Mouse (Mus musculus): ENCODE measurements at regions not wholly inside any gene's neighbourhood (a gene's known extent, or its start where the extent isn't known, plus 50 kb on each side); places are given as distances from the start of the nearest gene placed in this dataset.

- no peak for DNase-seq (ENCODE audit: low spot score in 2 of 2)
These were observed 174.7 kb downstream of the 1700129C05Rik start for GRCm38 (mm10) chr14:58967975-58968374.

- DNase-seq (ENCODE audit: low spot score in 2 of 2), result no peak
These were observed 175.5 kb downstream of the 1700129C05Rik start for GRCm38 (mm10) chr14:58967163-58967562.

- no peak for DNase-seq (ENCODE audit: low spot score in 2 of 2)
These were observed 197.7 kb downstream of the 1700129C05Rik start for GRCm38 (mm10) chr14:58944958-58945357.

- DNase-seq (ENCODE audit: low spot score in 2 of 2), result no peak
These were observed 199.4 kb downstream of the 1700129C05Rik start for GRCm38 (mm10) chr14:58943267-58943765.

GRCm38 (mm10) chr14:58939086-58939485 is 203.6 kb downstream of the 1700129C05Rik start:
- DNase-seq (ENCODE audit: low spot score in 2 of 2), result no peak

GRCm38 (mm10) chr14:58938601-58938970 is 204.1 kb downstream of the 1700129C05Rik start:
- DNase-seq (ENCODE audit: low spot score in 2 of 2), result no peak

- DNase-seq (ENCODE audit: low spot score in 2 of 2), result peak in 1 of 2 experiments; percentile 20
These were observed 204.7 kb downstream of the 1700129C05Rik start for GRCm38 (mm10) chr14:58937791-58938600.

- no peak for DNase-seq (ENCODE audit: low spot score in 2 of 2)
These were observed 205.4 kb downstream of the 1700129C05Rik start for GRCm38 (mm10) chr14:58937331-58937730.

- no peak for DNase-seq (ENCODE audit: low spot score in 2 of 2)
These were observed 206.6 kb downstream of the 1700129C05Rik start for GRCm38 (mm10) chr14:58936131-58936530.

GRCm38 (mm10) chr14:58917853-58918252 is 224.8 kb downstream of the 1700129C05Rik start:
- DNase-seq (ENCODE audit: low spot score in 2 of 2), result peak; percentile 54 to 59

- peak in 1 of 2 experiments; percentile 6 for DNase-seq (ENCODE audit: low spot score in 2 of 2)
These were observed 225.5 kb downstream of the 1700129C05Rik start for GRCm38 (mm10) chr14:58917228-58917627.

- DNase-seq (ENCODE audit: low spot score in 2 of 2), result peak; percentile 28 to 33
These were observed 227.8 kb downstream of the 1700129C05Rik start for GRCm38 (mm10) chr14:58914937-58915336.

- DNase-seq (ENCODE audit: low spot score in 2 of 2), result peak; percentile 44 to 49
These were observed 231.8 kb downstream of the 1700129C05Rik start for GRCm38 (mm10) chr14:58910846-58911245.

GRCm38 (mm10) chr14:58907932-58908331 is 234.8 kb downstream of the 1700129C05Rik start:
- no peak for DNase-seq (ENCODE audit: low spot score in 2 of 2)

GRCm38 (mm10) chr14:58907359-58907758 is 235.3 kb downstream of the 1700129C05Rik start:
- no peak for DNase-seq (ENCODE audit: low spot score in 2 of 2)

- peak; percentile 44 to 57 for DNase-seq (ENCODE audit: low spot score in 2 of 2)
These were observed 236.1 kb downstream of the 1700129C05Rik start for GRCm38 (mm10) chr14:58906631-58907030.

- no peak for DNase-seq (ENCODE audit: low spot score in 2 of 2)
These were observed 274.3 kb downstream of the 1700129C05Rik start for GRCm38 (mm10) chr14:58868176-58868949.

GRCm38 (mm10) chr14:58867396-58868107 is 275.1 kb downstream of the 1700129C05Rik start:
- DNase-seq (ENCODE audit: low spot score in 2 of 2), result no peak

- no peak for DNase-seq (ENCODE audit: low spot score in 2 of 2)
These were observed 287.8 kb downstream of the 1700129C05Rik start for GRCm38 (mm10) chr14:58854871-58855270.

- DNase-seq (ENCODE audit: low spot score in 2 of 2), result no peak
These were observed 298.1 kb downstream of the 1700129C05Rik start for GRCm38 (mm10) chr14:58844565-58844964.

GRCm38 (mm10) chr14:58842196-58842886 is 300.4 kb downstream of the 1700129C05Rik start:
- DNase-seq (ENCODE audit: low spot score in 2 of 2), result no peak

Data from thymus, postnatal 10 days (tissue).